Mouse (Mus musculus): ENCODE measurements around the gene Calu. TPM values are rescaled to one million over a fixed set of nuclear protein-coding genes. Genes with fewer than 3 reads are reported as not detected.

The Calu gene
- total RNA-seq (2012; rRNA removed), result 321 and 408 TPM in 2 replicates

GRCm38 (mm10) chr6:29347665-29348370 lies at the start of gene Calu:
Gene Calu, plus strand, starts transcription at chr6:29348069.
- TF ChIP-seq CHD2 (IDR thresholded peaks at IDR 0.05; ENCODE audit: low read depth, low read length), result no peak
- TF ChIP-seq ZC3H11A (IDR thresholded peaks at IDR 0.05; ENCODE audit: borderline replicate concordance, low read depth, low read length), result no peak
- no peak for TF ChIP-seq MAFK (IDR thresholded peaks at IDR 0.05; ENCODE audit: insufficient read depth, low read depth, low read length)
- no peak; the same call in 1 of the 2 replicates for TF ChIP-seq HCFC1 (IDR thresholded peaks at IDR 0.05; ENCODE audit: borderline replicate concordance, insufficient read depth, low read length)
- TF ChIP-seq ZNF384 (IDR thresholded peaks at IDR 0.05; ENCODE audit: low read depth, low read length), result no peak
- DNase-seq (ENCODE audit: low read depth, low spot score), result peak; percentile 98
- Histone ChIP-seq H3K27ac (ENCODE audit: insufficient read depth, low read depth, low read length, poor library complexity, severe bottlenecking) (peak within 1 kb of the TSS; percentile 37), H3K9ac (ENCODE audit: insufficient read depth, low read depth, low read length, poor library complexity, severe bottlenecking) (peak within 1 kb of the TSS; percentile 93), H3K4me1 (ENCODE audit: control insufficient read depth in 2 of 2, insufficient read depth in 2 of 2, low read length in 2 of 2, poor library complexity in 1 of 2) (peaks cover 0 to 3% of the 10 kb centered on the region in 2 experiments; a peak in 1 of 4 replicates), H3K9me3 (ENCODE audit: control insufficient read depth, insufficient read depth, low read depth, low read length) (no peaks in the 10 kb centered on the region), H3K4me3 (ENCODE audit: insufficient read depth in 1 of 2, low read depth in 1 of 2, low read length in 2 of 2, poor library complexity in 1 of 2, severe bottlenecking in 1 of 2) (peak within 1 kb of the TSS; percentile 96 to 97), H3K36me3 (ENCODE audit: control insufficient read depth, insufficient read depth, low read length, poor library complexity, severe bottlenecking) (no peaks in the 10 kb centered on the region)
- in situ Hi-C loops (cut with MboI; ENCODE audit: low sequenced_read_pairs in 2 of 2, unreplicated experiment in 2 of 2), result no loop called here

DNA sequence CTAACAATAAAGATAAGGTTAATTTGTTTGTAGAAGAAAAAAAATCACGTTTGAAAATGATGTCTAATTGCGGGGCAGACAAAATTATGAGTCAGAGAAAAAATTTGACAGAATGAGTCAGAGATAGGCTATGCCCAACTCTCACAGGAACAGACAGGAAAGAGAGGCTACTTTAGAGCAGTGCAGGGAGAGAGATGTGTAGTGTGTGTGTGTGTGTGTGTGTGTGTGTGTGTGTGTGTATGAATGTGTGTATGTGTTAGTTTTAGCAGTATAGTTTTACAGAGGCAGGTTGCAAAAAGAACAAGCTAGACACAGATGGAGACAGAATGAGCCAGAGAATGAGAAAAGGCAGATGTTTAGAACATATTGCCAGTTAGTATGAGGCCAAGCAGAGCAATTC lies 48.8 kb upstream of the Calu start:
- no peak for TF ChIP-seq CHD2 (IDR thresholded peaks at IDR 0.05; ENCODE audit: low read depth, low read length)
- TF ChIP-seq MAFK (IDR thresholded peaks at IDR 0.05; ENCODE audit: insufficient read depth, low read depth, low read length), result no peak
- no peak for TF ChIP-seq ZC3H11A (IDR thresholded peaks at IDR 0.05; ENCODE audit: borderline replicate concordance, low read depth, low read length)
- TF ChIP-seq ZNF384 (IDR thresholded peaks at IDR 0.05; ENCODE audit: low read depth, low read length), result no peak
- no peak for TF ChIP-seq HCFC1 (IDR thresholded peaks at IDR 0.05; ENCODE audit: borderline replicate concordance, insufficient read depth, low read length)
- Histone ChIP-seq H3K9ac (ENCODE audit: insufficient read depth, low read depth, low read length, poor library complexity, severe bottlenecking) (no peak overlapping the region), H3K9me3 (ENCODE audit: control insufficient read depth, insufficient read depth, low read depth, low read length) (no peaks in the 10 kb centered on the region), H3K4me3 (ENCODE audit: insufficient read depth in 1 of 2, low read depth in 1 of 2, low read length in 2 of 2, poor library complexity in 1 of 2, severe bottlenecking in 1 of 2) (no peak overlapping the region), H3K4me1 (ENCODE audit: control insufficient read depth in 2 of 2, insufficient read depth in 2 of 2, low read length in 2 of 2, poor library complexity in 1 of 2) (peaks cover 0 to 1% of the 10 kb centered on the region in 2 experiments; a peak in 1 of 4 replicates), H3K36me3 (ENCODE audit: control insufficient read depth, insufficient read depth, low read length, poor library complexity, severe bottlenecking) (no peaks in the 10 kb centered on the region), H3K27ac (ENCODE audit: insufficient read depth, low read depth, low read length, poor library complexity, severe bottlenecking) (no peak overlapping the region)
- no peak for DNase-seq (ENCODE audit: low read depth, low spot score)
- in situ Hi-C loops (cut with MboI; ENCODE audit: low sequenced_read_pairs in 2 of 2, unreplicated experiment in 2 of 2), result no loop called here

DNA sequence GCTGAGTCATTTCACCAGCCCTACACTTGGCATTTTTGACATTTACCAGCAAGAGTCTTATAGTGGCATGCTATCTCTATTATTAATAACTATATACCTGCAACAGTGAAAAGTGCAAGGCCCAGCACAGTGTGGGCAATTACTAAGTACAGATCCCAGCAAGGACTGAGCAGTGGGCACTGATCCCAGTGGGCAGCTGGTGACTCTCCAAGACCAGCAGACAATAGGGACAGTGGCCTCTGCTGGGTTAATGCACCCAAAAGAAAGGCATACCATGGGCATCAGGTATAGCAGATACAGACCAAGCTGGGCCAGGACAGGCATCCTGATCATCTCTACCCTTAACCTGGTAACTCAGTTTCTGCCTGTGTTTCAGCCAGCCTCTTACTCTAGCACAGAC lies 44.6 kb upstream of the Calu start:
- TF ChIP-seq ZC3H11A (IDR thresholded peaks at IDR 0.05; ENCODE audit: borderline replicate concordance, low read depth, low read length) (no peak), ZNF384 (IDR thresholded peaks at IDR 0.05; ENCODE audit: low read depth, low read length) (no peak), CHD2 (IDR thresholded peaks at IDR 0.05; ENCODE audit: low read depth, low read length) (no peak), HCFC1 (IDR thresholded peaks at IDR 0.05; ENCODE audit: borderline replicate concordance, insufficient read depth, low read length) (no peak), MAFK (IDR thresholded peaks at IDR 0.05; ENCODE audit: insufficient read depth, low read depth, low read length) (no peak)
- Histone ChIP-seq H3K9ac (ENCODE audit: insufficient read depth, low read depth, low read length, poor library complexity, severe bottlenecking) (no peak overlapping the region), H3K36me3 (ENCODE audit: control insufficient read depth, insufficient read depth, low read length, poor library complexity, severe bottlenecking) (no peaks in the 10 kb centered on the region), H3K4me3 (ENCODE audit: insufficient read depth in 1 of 2, low read depth in 1 of 2, low read length in 2 of 2, poor library complexity in 1 of 2, severe bottlenecking in 1 of 2) (no peak overlapping the region), H3K27ac (ENCODE audit: insufficient read depth, low read depth, low read length, poor library complexity, severe bottlenecking) (no peak overlapping the region), H3K9me3 (ENCODE audit: control insufficient read depth, insufficient read depth, low read depth, low read length) (no peaks in the 10 kb centered on the region), H3K4me1 (ENCODE audit: control insufficient read depth in 2 of 2, insufficient read depth in 2 of 2, low read length in 2 of 2, poor library complexity in 1 of 2) (no peaks in the 10 kb centered on the region; a peak in 1 of 4 replicates)
- no peak for DNase-seq (ENCODE audit: low read depth, low spot score)
- in situ Hi-C loops (cut with MboI; ENCODE audit: low sequenced_read_pairs in 2 of 2, unreplicated experiment in 2 of 2), result no loop called here

GRCm38 (mm10) chr6:29303726-29304125 lies 44.1 kb upstream of the Calu start:
- H3K4me3 ChIP-seq (ENCODE audit: insufficient read depth in 1 of 2, low read depth in 1 of 2, low read length in 2 of 2, poor library complexity in 1 of 2, severe bottlenecking in 1 of 2), result no peak overlapping the region
- DNase-seq (ENCODE audit: low read depth, low spot score), result no peak
- TF ChIP-seq HCFC1 (IDR thresholded peaks at IDR 0.05; ENCODE audit: borderline replicate concordance, insufficient read depth, low read length), result no peak
- no peak for TF ChIP-seq ZNF384 (IDR thresholded peaks at IDR 0.05; ENCODE audit: low read depth, low read length)
- no peak for TF ChIP-seq MAFK (IDR thresholded peaks at IDR 0.05; ENCODE audit: insufficient read depth, low read depth, low read length)
- no peak for TF ChIP-seq CHD2 (IDR thresholded peaks at IDR 0.05; ENCODE audit: low read depth, low read length)
- no peak for TF ChIP-seq ZC3H11A (IDR thresholded peaks at IDR 0.05; ENCODE audit: borderline replicate concordance, low read depth, low read length)
- no peaks in the 10 kb centered on the region; a peak in 1 of 4 replicates for H3K4me1 ChIP-seq (ENCODE audit: control insufficient read depth in 2 of 2, insufficient read depth in 2 of 2, low read length in 2 of 2, poor library complexity in 1 of 2)
- in situ Hi-C loops (cut with MboI; ENCODE audit: low sequenced_read_pairs in 2 of 2, unreplicated experiment in 2 of 2), result no loop called here
- no peaks in the 10 kb centered on the region for H3K36me3 ChIP-seq (ENCODE audit: control insufficient read depth, insufficient read depth, low read length, poor library complexity, severe bottlenecking)
- H3K9ac ChIP-seq (ENCODE audit: insufficient read depth, low read depth, low read length, poor library complexity, severe bottlenecking), result no peak overlapping the region
- H3K9me3 ChIP-seq (ENCODE audit: control insufficient read depth, insufficient read depth, low read depth, low read length), result no peaks in the 10 kb centered on the region
- no peak overlapping the region for H3K27ac ChIP-seq (ENCODE audit: insufficient read depth, low read depth, low read length, poor library complexity, severe bottlenecking)
